Mouse (Mus musculus): ENCODE measurements around the gene Mcrs1. TPM values are rescaled to one million over a fixed set of nuclear protein-coding genes. Genes with fewer than 3 reads are reported as not detected.

Mcrs1 gene
- 202 and 213 TPM in 2 replicates for polyA plus RNA-seq (2014; fragmentation: Nextera tagmentation; extraction: Ambion mirVana)

- peak within 1 kb of the TSS; percentile 60 for H3K4me2 ChIP-seq (ENCODE audit: low read depth, low read length)
- peak within 1 kb of the TSS; percentile 48 for H3K4me3 ChIP-seq (ENCODE audit: low read depth, low read length)
- WGBS: 1% methylated on average over 52 of the region's 52 CpGs
- H3K4me1 ChIP-seq (ENCODE audit: control insufficient read depth, insufficient read depth, low read length): peaks cover 4% of the 10 kb centered on the region; the same call in 1 of the 2 replicates
- H3K27ac ChIP-seq (ENCODE audit: low read depth, low read length): peak within 1 kb of the TSS; percentile 85
- H3K27me3 ChIP-seq (ENCODE audit: control insufficient read depth, insufficient read depth, low read length): no peaks in the 10 kb centered on the region
- ATAC-seq (ENCODE audit: low read depth): peak; percentile 94
- peaks cover 15% of the 10 kb centered on the region; the same call in 1 of the 2 replicates for H3K36me3 ChIP-seq (ENCODE audit: control insufficient read depth, insufficient read depth, low read length)
- H3K9me3 ChIP-seq (ENCODE audit: control insufficient read depth, low read length): no peaks in the 10 kb centered on the region
- H3K9ac ChIP-seq (replicated peaks; ENCODE audit: low read depth, low read length): peak within 1 kb of the TSS; percentile 59
Observed at GRCm38 (mm10) chr15:99251626-99252380, at the start of gene Mcrs1. TSS of gene Mcrs1 (minus strand) at chr15:99251961.

GRCm38 (mm10) chr15:99296213-99296612 lies 44.5 kb upstream of the Mcrs1 start:
- WGBS: 40% methylated on average over 5 of the region's 5 CpGs

GRCm38 (mm10) chr15:99295484-99295981 lies 43.8 kb upstream of the Mcrs1 start, which contains the start of gene Fam186b:
TSS of gene Fam186b (minus strand) at chr15:99295888.
- peak; percentile 64 for ATAC-seq (ENCODE audit: low read depth)
- Histone ChIP-seq H3K9me3 (ENCODE audit: control insufficient read depth, low read length) (no peaks in the 10 kb centered on the region), H3K9ac (replicated peaks; ENCODE audit: low read depth, low read length) (peak within 1 kb of the TSS; percentile 74), H3K4me3 (ENCODE audit: low read depth, low read length) (peak within 1 kb of the TSS; percentile 67), H3K4me1 (ENCODE audit: control insufficient read depth, insufficient read depth, low read length) (peaks cover 11% of the 10 kb centered on the region; the same call in 1 of the 2 replicates), H3K27me3 (ENCODE audit: control insufficient read depth, insufficient read depth, low read length) (no peaks in the 10 kb centered on the region), H3K27ac (ENCODE audit: low read depth, low read length) (peak within 1 kb of the TSS; percentile 84), H3K4me2 (ENCODE audit: low read depth, low read length) (peak within 1 kb of the TSS; percentile 40), H3K36me3 (ENCODE audit: control insufficient read depth, insufficient read depth, low read length) (no peaks in the 10 kb centered on the region)
- 0% methylated on average over 14 of the region's 17 CpGs for WGBS

More at GRCm38 (mm10) chr15:99296213-99296612, 44.5 kb upstream of the Mcrs1 start:
- no peak overlapping the region for H3K27ac ChIP-seq (ENCODE audit: low read depth, low read length)
- peak overlapping the region; percentile 40 for H3K4me2 ChIP-seq (ENCODE audit: low read depth, low read length)
- no peak overlapping the region; the same call in 1 of the 2 replicates for H3K9ac ChIP-seq (replicated peaks; ENCODE audit: low read depth, low read length)
- H3K27me3 ChIP-seq (ENCODE audit: control insufficient read depth, insufficient read depth, low read length): no peaks in the 10 kb centered on the region
- no peak for ATAC-seq (ENCODE audit: low read depth)
- H3K4me3 ChIP-seq (ENCODE audit: low read depth, low read length): peak overlapping the region; percentile 67
- no peaks in the 10 kb centered on the region for H3K36me3 ChIP-seq (ENCODE audit: control insufficient read depth, insufficient read depth, low read length)
- peaks cover 11% of the 10 kb centered on the region; the same call in 1 of the 2 replicates for H3K4me1 ChIP-seq (ENCODE audit: control insufficient read depth, insufficient read depth, low read length)
- no peaks in the 10 kb centered on the region for H3K9me3 ChIP-seq (ENCODE audit: control insufficient read depth, low read length)

GRCm38 (mm10) chr15:99294813-99295374 lies 43.1 kb upstream of the Mcrs1 start, which contains the start of gene Prpf40b:
TSS of gene Prpf40b (plus strand) at chr15:99295087.
- WGBS: under 1% methylated on average over 55 of the region's 64 CpGs
- peak within 1 kb of the TSS; percentile 74 for H3K9ac ChIP-seq (replicated peaks; ENCODE audit: low read depth, low read length)
- no peaks in the 10 kb centered on the region for H3K9me3 ChIP-seq (ENCODE audit: control insufficient read depth, low read length)
- H3K27ac ChIP-seq (ENCODE audit: low read depth, low read length): peak within 1 kb of the TSS; percentile 84
- peaks cover 11% of the 10 kb centered on the region; the same call in 1 of the 2 replicates for H3K4me1 ChIP-seq (ENCODE audit: control insufficient read depth, insufficient read depth, low read length)
- peak within 1 kb of the TSS; percentile 40 for H3K4me2 ChIP-seq (ENCODE audit: low read depth, low read length)
- peak within 1 kb of the TSS; percentile 67 for H3K4me3 ChIP-seq (ENCODE audit: low read depth, low read length)
- no peaks in the 10 kb centered on the region for H3K27me3 ChIP-seq (ENCODE audit: control insufficient read depth, insufficient read depth, low read length)
- peak; percentile 94 for ATAC-seq (ENCODE audit: low read depth)
- no peaks in the 10 kb centered on the region for H3K36me3 ChIP-seq (ENCODE audit: control insufficient read depth, insufficient read depth, low read length)

GRCm38 (mm10) chr15:99294287-99294686 lies 42.5 kb upstream of the Mcrs1 start:
- 27% methylated on average over 16 of the region's 16 CpGs for WGBS
- Histone ChIP-seq H3K9ac (replicated peaks; ENCODE audit: low read depth, low read length) (peak overlapping the region; percentile 74; the same call in 1 of the 2 replicates), H3K27ac (ENCODE audit: low read depth, low read length) (peak overlapping the region; percentile 84; the same call in 1 of the 2 replicates), H3K9me3 (ENCODE audit: control insufficient read depth, low read length) (no peaks in the 10 kb centered on the region), H3K4me3 (ENCODE audit: low read depth, low read length) (peak overlapping the region; percentile 67), H3K36me3 (ENCODE audit: control insufficient read depth, insufficient read depth, low read length) (no peaks in the 10 kb centered on the region), H3K4me1 (ENCODE audit: control insufficient read depth, insufficient read depth, low read length) (peaks cover 11% of the 10 kb centered on the region; the same call in 1 of the 2 replicates), H3K4me2 (ENCODE audit: low read depth, low read length) (peak overlapping the region; percentile 40), H3K27me3 (ENCODE audit: control insufficient read depth, insufficient read depth, low read length) (no peaks in the 10 kb centered on the region)
- peak; percentile 16 for ATAC-seq (ENCODE audit: low read depth)

- Histone ChIP-seq H3K4me2 (ENCODE audit: low read depth, low read length) (no peak overlapping the region), H3K27ac (ENCODE audit: low read depth, low read length) (no peak overlapping the region), H3K9me3 (ENCODE audit: control insufficient read depth, low read length) (no peaks in the 10 kb centered on the region), H3K36me3 (ENCODE audit: control insufficient read depth, insufficient read depth, low read length) (no peaks in the 10 kb centered on the region), H3K4me1 (ENCODE audit: control insufficient read depth, insufficient read depth, low read length) (0 out of 2 replicates have a peak, but pooled peaks cover 3% of the 10 kb centered on the region), H3K27me3 (ENCODE audit: control insufficient read depth, insufficient read depth, low read length) (no peaks in the 10 kb centered on the region), H3K4me3 (ENCODE audit: low read depth, low read length) (no peak overlapping the region), H3K9ac (replicated peaks; ENCODE audit: low read depth, low read length) (no peak overlapping the region)
- 93% methylated on average over 11 of the region's 11 CpGs for WGBS
- ATAC-seq (ENCODE audit: low read depth): no peak
Observed at GRCm38 (mm10) chr15:99290586-99290985, 38.8 kb upstream of the Mcrs1 start.

DNA sequence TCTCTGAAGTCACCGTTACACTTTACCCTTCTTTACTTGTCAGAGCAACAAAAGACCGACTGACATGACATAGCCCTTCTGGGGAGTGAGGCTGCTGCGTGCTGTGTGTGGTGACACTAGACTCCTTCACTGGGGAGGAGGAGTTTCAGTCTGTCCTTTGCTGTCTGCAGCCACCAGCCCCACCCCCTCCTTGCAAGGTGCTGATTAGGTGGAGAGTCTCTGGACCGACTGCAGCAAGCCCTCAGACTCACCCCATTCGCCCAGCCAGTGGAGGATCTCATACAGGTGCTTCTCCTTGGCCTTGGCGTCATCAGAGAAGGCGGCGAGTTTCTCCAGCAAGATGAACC lies 33.4 kb upstream of the Mcrs1 start:
- H3K4me1 ChIP-seq (ENCODE audit: control insufficient read depth, insufficient read depth, low read length): no peaks in the 10 kb centered on the region
- no peak for ATAC-seq (ENCODE audit: low read depth)
- no peak overlapping the region for H3K4me3 ChIP-seq (ENCODE audit: low read depth, low read length)
- no peak overlapping the region for H3K27ac ChIP-seq (ENCODE audit: low read depth, low read length)
- H3K9me3 ChIP-seq (ENCODE audit: control insufficient read depth, low read length): no peaks in the 10 kb centered on the region
- H3K36me3 ChIP-seq (ENCODE audit: control insufficient read depth, insufficient read depth, low read length): no peaks in the 10 kb centered on the region
- 64% methylated on average over 8 of the region's 8 CpGs for WGBS
- no peaks in the 10 kb centered on the region for H3K27me3 ChIP-seq (ENCODE audit: control insufficient read depth, insufficient read depth, low read length)
- H3K9ac ChIP-seq (replicated peaks; ENCODE audit: low read depth, low read length): no peak overlapping the region
- H3K4me2 ChIP-seq (ENCODE audit: low read depth, low read length): no peak overlapping the region

DNA sequence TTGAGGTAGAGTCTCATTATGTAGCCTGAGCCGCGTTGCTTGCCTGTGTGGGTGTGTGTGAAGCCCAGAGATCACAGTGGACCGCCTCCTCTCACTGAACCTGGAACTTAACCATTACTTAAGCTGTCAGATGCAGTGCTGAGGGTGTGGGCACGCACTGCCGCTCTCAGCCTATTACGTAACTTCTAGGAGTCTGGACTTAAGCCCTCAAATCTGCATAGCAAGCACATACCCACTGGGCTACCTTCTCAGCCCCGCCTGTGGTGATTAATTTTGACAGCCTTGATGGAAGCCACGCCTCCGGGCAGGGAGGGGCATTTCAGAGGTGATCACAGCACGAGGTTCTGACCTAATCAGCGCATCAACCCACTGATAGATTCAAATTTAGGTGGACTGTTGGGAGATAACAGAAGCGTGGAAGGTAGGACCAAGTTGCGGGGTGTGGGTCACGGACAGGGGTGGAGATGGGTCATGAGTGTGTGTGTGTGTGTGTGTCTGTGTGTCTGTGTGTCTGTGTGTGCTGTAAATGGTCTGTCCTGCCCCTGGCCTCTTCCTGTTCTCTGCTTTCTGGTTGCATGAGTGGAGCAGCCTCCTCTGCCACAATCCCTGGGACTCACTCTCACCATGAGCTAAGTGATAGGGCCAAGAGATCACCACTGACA lies 32.9 kb upstream of the Mcrs1 start:
- no peaks in the 10 kb centered on the region for H3K4me1 ChIP-seq (ENCODE audit: control insufficient read depth, insufficient read depth, low read length)
- H3K9me3 ChIP-seq (ENCODE audit: control insufficient read depth, low read length): no peaks in the 10 kb centered on the region
- H3K36me3 ChIP-seq (ENCODE audit: control insufficient read depth, insufficient read depth, low read length): no peaks in the 10 kb centered on the region
- 51% methylated on average over 14 of the region's 14 CpGs for WGBS
- H3K27ac ChIP-seq (ENCODE audit: low read depth, low read length): no peak overlapping the region
- no peak overlapping the region for H3K4me3 ChIP-seq (ENCODE audit: low read depth, low read length)
- H3K27me3 ChIP-seq (ENCODE audit: control insufficient read depth, insufficient read depth, low read length): no peaks in the 10 kb centered on the region
- no peak overlapping the region for H3K9ac ChIP-seq (replicated peaks; ENCODE audit: low read depth, low read length)
- H3K4me2 ChIP-seq (ENCODE audit: low read depth, low read length): no peak overlapping the region
- no peak for ATAC-seq (ENCODE audit: low read depth)
